Mouse (Mus musculus) left cerebral cortex, adult 9 months (tissue): Measurements from ENCODE around the gene Nos3.

Experiments
- DNase-seq, 2 experiments: peaks; one replicate each; pipeline ENCODE4 v3.0.0; 2022; ENCODE audit warnings: low spot score in 2 of 2

The Nos3 gene

GRCm38 (mm10) chr5:24364508-24364907 lies at the start of gene Nos3:
Nos3 (plus strand) TSS chr5:24364810.
- no peak for DNase-seq

DNA sequence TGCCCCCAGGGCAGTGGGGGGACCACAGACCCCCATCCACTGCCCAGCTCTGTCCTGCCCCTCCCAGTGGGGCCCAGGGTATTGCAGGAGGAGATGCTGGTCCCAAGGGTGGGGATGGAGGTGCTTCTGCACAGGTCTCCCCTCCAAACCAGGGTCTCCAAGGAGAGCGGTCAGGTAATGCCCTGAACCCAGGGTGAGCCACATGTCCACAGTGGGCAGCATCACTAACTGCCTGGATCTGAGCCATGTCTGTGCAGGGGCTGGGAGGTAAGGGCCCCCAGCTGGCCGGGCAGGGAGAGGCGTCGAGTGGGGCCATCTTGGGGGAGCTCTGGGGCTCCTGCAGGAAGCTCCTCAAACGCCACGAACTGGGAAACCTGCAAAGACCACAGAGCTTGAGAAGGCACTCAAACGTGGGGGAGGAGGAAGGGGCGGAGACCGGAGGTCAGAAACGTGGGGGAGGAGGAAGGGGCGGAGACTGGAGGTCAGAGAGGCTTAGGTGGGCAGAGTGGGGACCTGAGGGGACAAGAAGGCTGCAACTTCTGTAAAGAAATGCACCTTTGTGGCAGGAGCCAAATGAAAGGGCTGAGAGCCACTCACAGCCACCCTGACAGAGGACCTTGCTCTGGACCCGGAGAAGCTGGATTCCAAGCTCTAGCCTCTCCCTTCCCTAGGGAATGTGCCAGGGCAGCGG lies 44.7 kb upstream of the Nos3 start:
- DNase-seq, result no peak

DNA sequence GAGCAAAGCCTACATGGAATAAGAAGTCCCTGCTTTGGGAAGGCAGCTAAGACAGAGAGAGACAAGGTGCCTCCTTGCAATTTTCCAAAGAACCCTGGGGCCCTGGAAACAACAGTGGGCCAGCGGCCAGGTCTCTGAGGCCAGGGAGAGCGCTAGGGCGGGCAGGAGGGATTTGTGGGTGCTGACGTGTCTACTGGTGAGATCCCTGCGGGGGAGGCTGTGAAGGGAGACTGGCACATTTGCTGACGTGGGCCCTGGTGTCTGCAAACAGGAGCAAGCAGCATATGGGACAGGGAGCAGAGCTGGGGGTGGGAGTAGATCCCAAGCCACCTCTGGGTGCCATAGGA lies 44.2 kb upstream of the Nos3 start:
- no peak for DNase-seq

DNA sequence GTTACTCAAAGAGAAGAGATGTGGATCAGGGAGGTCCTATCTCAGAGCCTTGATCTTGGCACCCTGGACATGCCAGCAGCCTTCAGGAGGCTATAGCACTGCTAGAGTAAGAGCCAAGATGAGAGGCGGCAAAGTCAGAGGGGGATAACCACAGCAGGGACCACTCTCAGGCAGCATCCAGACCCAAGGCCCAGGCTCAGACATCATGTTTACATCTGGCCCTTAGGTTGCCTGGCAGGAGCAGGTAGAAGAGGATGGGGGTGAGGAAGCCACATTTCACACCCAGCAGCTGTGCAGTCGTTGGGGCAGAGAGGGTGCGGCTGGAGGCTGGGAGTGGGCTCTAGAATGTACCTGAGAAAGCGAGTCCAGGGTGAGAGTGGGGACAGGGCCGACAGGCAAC lies 43.7 kb upstream of the Nos3 start:
- no peak for DNase-seq

GRCm38 (mm10) chr5:24321711-24322682 lies 42.6 kb upstream of the Nos3 start:
- DNase-seq, result no peak

DNA sequence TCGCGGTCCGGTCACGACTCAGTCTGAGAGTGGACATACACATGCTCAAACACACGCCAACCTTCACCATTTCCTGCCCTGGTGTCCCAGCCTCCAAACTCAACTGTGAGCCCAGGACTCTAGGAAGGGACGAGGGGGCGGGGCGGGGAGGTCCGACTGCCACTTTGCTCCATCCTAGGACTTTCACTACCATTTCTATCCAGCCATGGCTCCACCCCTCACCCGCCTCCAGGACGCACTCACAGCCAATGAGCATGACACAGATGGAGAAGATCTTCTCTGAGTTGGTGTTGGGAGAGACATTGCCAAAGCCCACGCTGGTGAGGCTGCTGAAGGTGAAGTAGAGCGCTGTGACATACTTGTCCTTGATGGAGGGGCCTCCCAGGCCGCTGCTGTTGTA lies 39.4 kb upstream of the Nos3 start:
- no peak for DNase-seq

GRCm38 (mm10) chr5:24326166-24326841 lies 38.3 kb upstream of the Nos3 start:
- no peak for DNase-seq

DNA sequence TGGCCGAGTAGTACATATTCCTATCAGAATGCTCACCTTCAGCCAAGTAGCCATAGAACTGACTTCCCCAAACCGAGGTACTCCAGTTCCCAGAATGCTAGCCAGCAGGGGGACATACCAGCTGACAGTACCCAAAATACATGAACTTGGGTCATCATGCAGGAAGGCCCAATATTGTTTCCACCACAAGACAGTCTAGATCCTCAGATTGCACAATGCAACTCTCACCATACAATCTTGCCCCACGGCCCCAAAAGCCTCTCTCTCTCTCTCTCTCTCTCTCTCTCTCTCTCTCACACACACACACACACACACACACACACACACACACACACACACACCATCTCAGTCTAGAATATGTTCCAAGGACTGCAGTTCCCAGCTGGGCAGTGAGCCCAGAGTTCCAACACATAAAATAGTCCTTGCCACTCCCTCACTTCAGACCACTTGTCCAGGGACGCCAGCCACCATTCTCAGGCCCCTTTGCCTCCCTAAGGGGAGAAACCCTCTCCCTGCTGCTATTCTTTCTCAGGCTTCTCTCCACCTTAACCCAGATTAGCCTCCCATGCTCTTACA lies 37.7 kb upstream of the Nos3 start:
- DNase-seq, result no peak

DNA sequence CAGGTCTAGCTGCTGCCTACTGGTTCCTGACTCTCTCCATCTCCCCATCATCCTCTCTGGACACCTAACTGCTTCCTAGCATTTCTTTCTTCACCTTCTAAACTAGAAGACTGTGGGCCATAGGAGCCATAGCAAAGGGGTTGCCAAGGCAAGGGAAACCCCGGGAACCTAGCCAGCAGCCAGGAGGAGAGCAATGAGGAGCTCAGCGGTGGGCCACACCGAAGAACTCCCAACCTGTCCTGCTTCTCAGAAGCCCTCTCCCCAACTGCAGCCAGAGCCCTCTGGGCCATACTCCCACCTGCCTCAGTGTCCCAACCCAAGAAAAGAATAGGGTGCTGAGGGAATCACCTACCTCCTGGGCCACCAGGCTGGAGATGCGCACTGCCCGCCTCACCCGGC lies 35.8 kb upstream of the Nos3 start:
- DNase-seq, result no peak

DNA sequence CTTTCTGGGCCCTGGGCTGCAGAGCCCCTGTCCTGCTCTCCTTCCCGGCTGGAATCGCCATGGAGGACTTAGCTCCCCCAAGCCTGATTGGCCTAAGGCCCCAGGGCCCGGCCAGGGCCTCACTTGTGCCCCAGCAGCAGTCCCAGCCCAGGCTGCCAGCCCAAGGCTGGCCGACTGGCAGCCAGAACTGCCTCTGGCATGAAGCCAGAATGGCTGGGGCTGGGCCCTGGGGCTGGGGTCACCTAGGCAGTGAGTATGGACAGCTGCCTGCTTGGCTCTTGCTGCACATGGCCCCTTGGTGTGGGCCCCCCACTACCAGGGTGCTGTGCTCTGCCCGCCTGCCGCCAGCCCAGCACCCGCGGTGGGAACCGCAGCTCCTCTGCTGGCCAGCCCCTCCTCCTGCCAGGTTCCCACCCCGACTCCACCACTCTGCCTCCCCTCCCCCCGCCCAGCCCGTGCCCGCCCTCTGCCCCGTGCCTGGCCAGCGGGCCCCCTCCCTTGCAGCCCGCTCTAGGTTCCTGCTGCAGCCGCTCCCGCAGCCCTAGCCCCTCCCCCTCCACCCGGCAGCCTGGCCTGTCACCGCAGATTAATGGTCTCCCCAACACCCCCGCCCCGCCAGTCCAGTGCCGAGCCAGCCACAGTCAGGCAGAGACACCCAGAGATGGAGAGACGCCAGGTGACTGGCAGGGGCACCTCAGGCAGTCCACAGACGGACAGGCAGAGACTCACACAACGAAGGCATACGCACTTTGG lies 35.2 kb upstream of the Nos3 start:
- no peak for DNase-seq

- DNase-seq, result no peak
Measured at GRCm38 (mm10) chr5:24329965-24330298, 34.7 kb upstream of the Nos3 start.

GRCm38 (mm10) chr5:24332401-24332800 lies 32.2 kb upstream of the Nos3 start:
- DNase-seq, result no peak

DNA sequence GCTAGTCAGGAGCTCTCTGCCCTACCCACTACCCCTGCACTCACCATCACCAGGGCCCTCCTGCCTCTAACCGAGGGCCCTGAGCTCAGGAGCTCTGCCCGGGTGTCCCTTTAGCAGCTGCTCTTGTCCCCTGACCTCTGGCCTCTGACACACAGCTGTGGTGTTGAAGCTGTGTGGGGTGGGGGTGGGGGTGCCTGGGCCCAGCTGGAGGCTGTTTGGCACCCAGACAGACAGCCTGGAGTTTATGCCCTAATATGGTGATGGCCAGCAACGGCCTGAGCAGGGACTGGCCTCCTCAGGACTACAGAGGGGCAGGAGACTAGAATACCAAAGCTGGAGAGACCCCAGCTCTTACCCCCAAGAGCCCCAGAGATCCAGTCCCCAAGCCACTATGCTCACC lies 29.9 kb upstream of the Nos3 start:
- no peak for DNase-seq

DNA sequence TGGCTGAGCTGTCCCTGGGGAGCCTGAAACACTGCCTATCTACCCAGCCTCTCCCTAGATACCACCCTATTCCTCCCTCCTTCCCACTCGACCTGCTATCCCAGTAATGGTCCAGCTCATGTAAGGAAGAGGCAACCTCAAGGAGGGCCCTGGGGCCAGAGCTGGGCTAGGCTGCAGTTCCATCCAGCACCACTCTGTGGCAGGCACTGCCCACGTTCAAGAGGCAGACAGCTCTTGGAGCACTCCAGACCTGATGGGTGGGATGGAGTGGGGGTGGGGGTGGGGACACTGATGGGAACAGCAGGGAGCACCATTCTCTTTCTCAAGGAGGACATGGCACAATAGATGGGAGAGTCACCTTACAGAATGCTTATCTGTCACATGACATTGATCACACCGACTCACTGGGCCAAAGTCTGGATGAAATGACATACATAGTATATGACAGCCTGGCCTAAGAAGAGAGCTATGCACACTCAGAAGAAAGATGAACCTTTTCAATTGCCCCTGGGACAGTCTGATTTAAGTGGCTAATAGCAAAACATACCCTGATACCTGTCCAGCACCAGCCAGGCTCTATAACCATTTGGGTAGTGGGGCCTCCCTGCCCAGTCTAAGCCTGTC lies 28.6 kb upstream of the Nos3 start:
- no peak for DNase-seq

DNA sequence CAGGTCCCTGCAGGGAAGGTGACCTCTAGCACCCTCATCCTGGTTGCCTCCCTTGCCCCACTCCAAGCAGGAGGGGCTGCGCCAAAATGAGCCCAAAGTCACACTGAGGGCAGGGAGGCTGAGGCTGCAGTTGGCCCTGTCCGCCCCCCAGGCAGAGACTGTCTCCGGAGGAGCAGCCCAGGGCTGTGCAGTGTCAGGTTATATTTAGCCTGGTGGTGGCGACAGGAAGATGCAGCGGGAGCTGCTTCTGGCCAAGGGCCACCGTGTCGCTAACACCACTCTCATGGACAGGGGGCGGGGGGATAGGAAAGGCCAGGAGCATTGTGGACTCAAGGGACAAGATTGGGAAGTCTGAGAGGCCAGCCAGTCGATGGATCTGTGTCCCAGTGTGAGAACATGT lies 27.2 kb upstream of the Nos3 start:
- DNase-seq, result no peak

DNA sequence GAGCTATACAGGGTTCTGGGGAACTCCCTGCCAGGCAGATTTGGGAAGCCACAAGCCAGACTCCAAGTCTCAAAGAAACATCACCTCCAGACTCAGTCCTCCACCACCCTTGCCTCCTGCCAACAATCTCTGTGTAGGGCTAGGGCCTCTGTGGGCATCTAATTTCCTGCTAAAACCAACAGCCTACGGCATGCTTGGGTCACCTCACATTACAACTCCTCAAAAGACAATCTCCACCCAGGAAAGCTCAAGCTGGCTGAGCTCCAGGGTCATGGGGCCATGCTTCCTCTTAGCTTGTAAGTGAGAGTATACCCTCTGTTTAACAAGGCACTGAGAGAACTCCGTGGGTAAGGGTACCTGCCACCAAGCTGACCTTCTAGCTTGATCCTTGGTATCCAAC lies 26.8 kb upstream of the Nos3 start:
- no peak for DNase-seq

DNA sequence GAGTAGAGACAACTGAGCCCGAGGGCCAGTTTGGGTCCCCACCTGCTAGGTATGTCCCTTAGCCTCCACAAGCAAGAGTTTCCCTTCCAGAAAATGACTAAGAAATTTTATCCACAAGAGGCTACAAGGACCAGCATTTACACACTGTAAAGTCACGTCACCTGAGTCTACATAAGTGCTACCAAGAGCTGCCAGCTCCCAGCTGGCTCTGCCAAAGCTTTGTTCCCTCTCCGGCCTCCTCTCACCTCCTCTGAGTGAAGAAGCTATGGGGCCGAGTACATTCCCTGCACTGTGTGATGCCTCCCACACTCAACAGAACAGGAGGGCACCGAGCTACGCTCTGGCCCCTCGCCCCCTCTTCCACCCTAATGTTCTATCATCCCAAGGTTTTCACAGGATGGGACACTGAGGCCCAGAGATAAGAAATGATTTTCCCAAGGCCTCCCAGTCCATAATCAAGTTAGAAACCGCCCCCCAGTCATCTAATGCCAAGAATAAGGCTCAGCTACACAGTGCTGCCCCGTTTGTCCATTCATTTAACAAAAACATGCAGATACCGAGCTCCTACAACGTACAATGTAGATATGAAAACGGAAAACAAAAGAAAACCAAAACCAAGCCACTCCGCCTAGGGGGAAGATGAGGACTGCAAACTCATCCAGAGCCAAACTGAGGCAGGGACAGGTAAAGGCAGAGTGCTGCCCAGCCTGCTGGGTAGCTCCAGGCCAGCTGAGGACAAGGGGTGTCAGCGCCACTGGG lies 22.2 kb upstream of the Nos3 start:
- no peak for DNase-seq

DNA sequence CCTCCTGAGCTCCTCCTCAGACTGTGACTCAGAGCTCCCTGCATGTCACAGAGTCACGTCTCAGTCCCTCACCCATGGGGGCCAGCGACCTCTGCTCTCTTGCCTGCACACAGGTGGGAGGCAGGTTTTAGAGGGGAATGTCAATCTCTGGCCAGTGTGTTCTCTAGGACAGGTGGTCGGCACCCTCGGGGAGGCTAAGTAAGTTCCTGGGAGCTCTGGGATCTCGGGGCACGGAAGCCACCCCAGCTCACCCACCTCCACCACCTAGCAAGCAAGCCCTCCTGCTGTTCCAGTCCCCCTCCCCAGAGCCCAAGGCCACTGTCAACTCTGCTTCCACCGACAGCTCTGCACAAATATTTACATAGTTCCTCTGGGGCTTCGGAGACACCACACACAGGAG lies 21.6 kb upstream of the Nos3 start:
- DNase-seq, result no peak

GRCm38 (mm10) chr5:24343379-24343778 lies 21.2 kb upstream of the Nos3 start:
- no peak for DNase-seq

DNA sequence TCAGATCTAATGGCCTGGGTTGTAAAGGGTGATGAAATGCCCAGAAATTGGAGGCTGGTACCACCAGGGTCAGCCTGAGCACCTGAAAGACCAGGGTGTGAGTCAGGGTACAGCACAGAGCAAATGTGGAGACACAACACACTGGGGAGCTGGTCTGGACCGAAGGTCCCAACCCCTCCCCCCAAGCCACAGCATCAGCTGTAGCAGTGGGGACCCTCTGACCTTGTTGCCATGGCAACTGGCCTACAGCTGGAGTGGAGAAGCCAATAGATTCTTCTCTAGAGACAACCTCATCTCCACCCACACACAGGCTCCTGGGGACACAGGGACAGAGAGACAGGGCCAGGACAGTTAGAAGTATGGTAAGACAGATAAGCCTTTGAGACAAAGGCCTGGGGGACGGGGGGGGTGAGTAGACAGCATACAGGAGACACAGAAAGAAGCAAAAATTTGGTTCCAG lies 20.6 kb upstream of the Nos3 start:
- no peak for DNase-seq
